Mouse (Mus musculus) kidney, adult 8-10 months (tissue): ENCODE measurements around the gene Sorbs2.

Experiments
- DNase-seq, 2 experiments: peaks; one replicate each; pipeline ENCODE4 v3.0.0; 2022

Gene Sorbs2

GRCm38 (mm10) chr8:45507634-45508321 lies at the start of gene Sorbs2:
Sorbs2 (plus strand) TSS chr8:45507788.
- no peak for DNase-seq

- DNase-seq = no peak
Measured at GRCm38 (mm10) chr8:45457874-45458273, 49.7 kb upstream of the Sorbs2 start.

- DNase-seq = no peak
Measured at GRCm38 (mm10) chr8:45469006-45469405, 38.6 kb upstream of the Sorbs2 start.

- DNase-seq = peak; percentile 26 to 51
Measured at GRCm38 (mm10) chr8:45469507-45470178, 37.9 kb upstream of the Sorbs2 start.

- DNase-seq = no peak
Measured at GRCm38 (mm10) chr8:45480886-45481285, 26.7 kb upstream of the Sorbs2 start.

GRCm38 (mm10) chr8:45486281-45486680 lies 21.3 kb upstream of the Sorbs2 start:
- DNase-seq = no peak

- DNase-seq = no peak
Measured at GRCm38 (mm10) chr8:45503971-45504370, 3.6 kb upstream of the Sorbs2 start.

- no peak for DNase-seq
Measured at GRCm38 (mm10) chr8:45506376-45506775, 1.2 kb upstream of the Sorbs2 start.

GRCm38 (mm10) chr8:45507277-45507633 lies 333 bp upstream of the Sorbs2 start:
- DNase-seq = no peak

GRCm38 (mm10) chr8:45508521-45509104 lies 1.0 kb downstream of the Sorbs2 start:
- DNase-seq = no peak

GRCm38 (mm10) chr8:45512369-45512768 lies 4.8 kb downstream of the Sorbs2 start:
- no peak for DNase-seq

- no peak for DNase-seq
Measured at GRCm38 (mm10) chr8:45521595-45521994, 14.0 kb downstream of the Sorbs2 start.

GRCm38 (mm10) chr8:45527708-45528107 lies 20.1 kb downstream of the Sorbs2 start:
- DNase-seq = no peak

- DNase-seq = no peak
Measured at GRCm38 (mm10) chr8:45528890-45529289, 21.3 kb downstream of the Sorbs2 start.

- no peak for DNase-seq
Measured at GRCm38 (mm10) chr8:45536578-45536977, 29.0 kb downstream of the Sorbs2 start.

GRCm38 (mm10) chr8:45540513-45540912 lies 32.9 kb downstream of the Sorbs2 start:
- DNase-seq = no peak

GRCm38 (mm10) chr8:45552175-45552574 lies 44.6 kb downstream of the Sorbs2 start:
- DNase-seq = no peak

- no peak for DNase-seq
Measured at GRCm38 (mm10) chr8:45554627-45555026, 47.0 kb downstream of the Sorbs2 start.

GRCm38 (mm10) chr8:45557936-45558335 lies 50.3 kb downstream of the Sorbs2 start:
- no peak for DNase-seq

- DNase-seq = no peak
Measured at GRCm38 (mm10) chr8:45558426-45558825, 50.8 kb downstream of the Sorbs2 start.

GRCm38 (mm10) chr8:45559176-45559820 lies 51.7 kb downstream of the Sorbs2 start:
- DNase-seq = no peak

GRCm38 (mm10) chr8:45565189-45565588 lies 57.6 kb downstream of the Sorbs2 start:
- no peak for DNase-seq

GRCm38 (mm10) chr8:45570117-45570516 lies 62.5 kb downstream of the Sorbs2 start:
- no peak for DNase-seq
